Mouse (Mus musculus): ENCODE measurements at regions not wholly inside any gene's neighbourhood (a gene's known extent, or its start where the extent isn't known, plus 50 kb on each side); places are given as distances from the start of the nearest gene placed in this dataset.

DNA sequence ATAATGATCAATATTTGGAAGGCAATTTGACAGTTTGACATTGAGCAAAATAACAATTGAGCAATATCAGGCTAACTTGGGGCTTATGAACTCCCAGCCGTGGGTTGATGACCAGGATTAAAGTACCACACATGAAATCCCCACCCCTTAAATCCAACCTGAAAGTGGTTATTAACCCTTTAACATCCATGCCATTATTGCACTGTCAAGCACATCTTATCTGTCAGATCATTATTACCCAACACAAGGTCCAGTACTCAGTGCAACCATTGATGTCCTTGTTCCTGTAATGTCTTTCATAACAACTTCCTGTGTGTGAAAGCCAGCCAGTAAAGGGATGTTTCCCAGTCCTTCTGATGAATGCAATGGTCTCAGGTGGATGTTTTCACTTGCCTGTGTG lies 425.8 kb downstream of the Tns3 start:
- TF ChIP-seq CTCF (conservative IDR thresholded peaks at IDR 0.05; ENCODE audit: low read length) (no peak), POU5F1 (IDR thresholded peaks at IDR 0.05; ENCODE audit: borderline replicate concordance, low read length) (no peak)

Measured in E14TG2a.4 (cell line).